Mouse (Mus musculus): ENCODE measurements around the gene Cnga3. TPM values are rescaled to one million over a fixed set of nuclear protein-coding genes. Genes with fewer than 3 reads are reported as not detected.

Cnga3 gene
- polyA plus RNA-seq, 1 experiment from 2014 or later: 0.32 TPM

DNA sequence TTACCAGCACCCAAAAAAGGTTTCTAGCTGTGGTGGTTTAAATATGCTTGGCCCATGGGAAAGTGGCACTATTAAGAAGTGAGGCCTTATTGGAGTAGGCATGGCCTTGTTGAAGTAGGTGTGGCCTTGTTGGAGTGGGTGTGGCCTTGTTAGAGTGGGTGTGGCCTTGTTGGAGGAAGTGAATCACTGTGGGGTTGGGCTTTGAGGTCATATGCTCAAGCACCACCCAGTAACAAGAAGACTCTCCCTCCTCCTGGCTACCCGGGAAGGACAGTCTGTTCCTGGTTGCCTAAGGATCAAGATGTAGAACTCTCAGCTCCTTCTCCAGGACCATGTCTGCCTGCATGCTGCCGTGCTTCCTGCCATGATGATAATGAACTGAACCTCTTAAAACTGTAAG, 32.2 kb downstream of the Cnga3 start:
- no peak overlapping the region for H3K4me3 ChIP-seq (replicated peaks; ENCODE audit: low read depth, low read length)
- H3K27me3 ChIP-seq (ENCODE audit: control insufficient read depth, insufficient read depth, low read length): no peaks in the 10 kb centered on the region
- H3K36me3 ChIP-seq (ENCODE audit: control insufficient read depth, insufficient read depth, low read length): no peaks in the 10 kb centered on the region
- H3K27ac ChIP-seq (replicated peaks; ENCODE audit: low read depth, low read length): no peak overlapping the region
- H3K9me3 ChIP-seq (ENCODE audit: control insufficient read depth, low read length): no peaks in the 10 kb centered on the region
- H3K4me1 ChIP-seq (ENCODE audit: control insufficient read depth, insufficient read depth, low read length): no peaks in the 10 kb centered on the region
- no peak for DNase-seq
- no peak overlapping the region for H3K9ac ChIP-seq (replicated peaks; ENCODE audit: low read length)
- 92% methylated on average over 2 of the region's 2 CpGs for WGBS
- no peak overlapping the region for H3K4me2 ChIP-seq (ENCODE audit: low read length)
- ATAC-seq (ENCODE audit: low FRiP score, low TSS enrichment): no peak

DNA sequence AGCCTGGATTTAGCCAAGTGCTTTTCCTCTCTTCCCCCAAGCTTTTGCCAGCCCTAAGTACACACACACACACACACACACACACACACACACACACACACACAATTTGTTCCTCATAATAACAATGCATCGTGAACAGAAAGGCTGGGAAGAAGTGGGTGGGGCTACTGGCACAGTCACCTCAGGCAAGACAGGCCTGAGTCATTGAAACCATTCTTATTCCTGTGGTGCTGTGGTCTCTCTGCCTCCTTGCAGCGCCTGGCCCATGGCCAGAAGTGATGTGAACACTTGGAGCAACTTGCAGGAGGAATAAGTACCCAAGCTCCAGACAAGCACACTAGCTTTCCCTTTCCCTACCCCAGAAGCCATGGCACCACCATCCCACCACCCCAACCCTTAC, 34.2 kb downstream of the Cnga3 start:
- Histone ChIP-seq H3K36me3 (ENCODE audit: control insufficient read depth, insufficient read depth, low read length) (no peaks in the 10 kb centered on the region), H3K4me3 (replicated peaks; ENCODE audit: low read depth, low read length) (no peak overlapping the region), H3K27ac (replicated peaks; ENCODE audit: low read depth, low read length) (no peak overlapping the region), H3K9ac (replicated peaks; ENCODE audit: low read length) (no peak overlapping the region), H3K9me3 (ENCODE audit: control insufficient read depth, low read length) (no peaks in the 10 kb centered on the region), H3K4me1 (ENCODE audit: control insufficient read depth, insufficient read depth, low read length) (no peaks in the 10 kb centered on the region), H3K27me3 (ENCODE audit: control insufficient read depth, insufficient read depth, low read length) (no peaks in the 10 kb centered on the region), H3K4me2 (ENCODE audit: low read length) (no peak overlapping the region)
- peak; percentile 29 for DNase-seq
- ATAC-seq (ENCODE audit: low FRiP score, low TSS enrichment): no peak
- 35% methylated on average over 2 of the region's 2 CpGs for WGBS

DNA sequence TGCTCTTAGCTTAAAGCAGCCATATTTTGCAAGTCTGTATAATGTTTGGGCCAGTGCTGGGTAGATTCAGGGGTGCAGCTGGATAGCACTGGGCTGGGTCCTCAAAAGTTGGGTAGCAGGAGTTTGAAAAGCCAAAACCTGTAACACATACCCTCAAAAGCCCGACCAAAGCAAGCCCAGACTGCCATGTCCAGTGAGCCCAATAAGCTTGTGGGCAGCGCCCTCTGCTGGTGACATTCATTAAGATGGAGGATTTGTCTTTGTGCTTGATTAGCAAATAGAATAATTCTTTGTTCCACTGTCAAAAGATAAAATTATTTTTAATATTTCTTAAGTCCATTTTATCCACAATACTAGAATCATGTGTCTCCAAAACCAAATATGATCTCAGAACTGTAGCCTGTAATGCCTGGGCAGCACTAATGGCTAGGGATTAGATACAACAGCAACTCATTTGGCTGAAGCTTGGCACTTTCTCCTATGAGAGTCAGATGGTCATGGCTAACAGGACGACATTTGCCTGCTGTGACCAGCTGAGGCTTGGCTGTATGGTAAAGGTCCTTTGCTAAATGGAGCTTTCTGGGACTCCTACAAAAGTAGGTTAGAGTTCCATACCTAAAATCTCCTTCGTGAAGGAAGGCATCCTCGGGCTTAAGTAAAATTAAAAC, 36.5 kb downstream of the Cnga3 start:
- Histone ChIP-seq H3K4me2 (ENCODE audit: low read length) (no peak overlapping the region), H3K4me3 (replicated peaks; ENCODE audit: low read depth, low read length) (no peak overlapping the region), H3K27me3 (ENCODE audit: control insufficient read depth, insufficient read depth, low read length) (no peaks in the 10 kb centered on the region), H3K4me1 (ENCODE audit: control insufficient read depth, insufficient read depth, low read length) (no peaks in the 10 kb centered on the region), H3K9ac (replicated peaks; ENCODE audit: low read length) (no peak overlapping the region), H3K36me3 (ENCODE audit: control insufficient read depth, insufficient read depth, low read length) (no peaks in the 10 kb centered on the region), H3K9me3 (ENCODE audit: control insufficient read depth, low read length) (no peaks in the 10 kb centered on the region), H3K27ac (replicated peaks; ENCODE audit: low read depth, low read length) (no peak overlapping the region)
- ATAC-seq (ENCODE audit: low FRiP score, low TSS enrichment): peak; percentile 68
- 39% methylated on average over 5 of the region's 5 CpGs for WGBS
- DNase-seq: peak; percentile 96

DNA sequence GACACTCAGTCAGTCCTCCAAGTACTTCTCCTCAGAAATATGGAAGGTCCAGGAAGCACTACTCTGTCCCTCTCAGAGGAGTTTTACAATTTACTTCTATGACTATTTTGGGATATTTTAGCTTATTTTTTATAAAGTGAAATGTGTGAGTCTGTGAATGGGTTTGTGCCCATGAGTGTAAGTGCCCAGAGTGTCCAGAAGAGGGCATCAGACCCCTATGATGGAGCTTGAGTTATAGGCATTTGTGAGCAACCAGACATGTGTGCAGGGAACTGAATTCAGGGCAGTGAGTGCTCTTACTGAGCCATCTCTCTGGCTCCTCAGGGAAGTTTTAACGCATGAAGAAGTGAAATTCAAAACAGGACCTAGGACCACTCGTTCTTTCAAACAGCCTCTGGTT, 44.2 kb downstream of the Cnga3 start:
- Histone ChIP-seq H3K4me3 (replicated peaks; ENCODE audit: low read depth, low read length) (no peak overlapping the region), H3K27ac (replicated peaks; ENCODE audit: low read depth, low read length) (no peak overlapping the region), H3K9ac (replicated peaks; ENCODE audit: low read length) (no peak overlapping the region), H3K36me3 (ENCODE audit: control insufficient read depth, insufficient read depth, low read length) (no peaks in the 10 kb centered on the region), H3K4me1 (ENCODE audit: control insufficient read depth, insufficient read depth, low read length) (no peaks in the 10 kb centered on the region), H3K27me3 (ENCODE audit: control insufficient read depth, insufficient read depth, low read length) (no peaks in the 10 kb centered on the region), H3K4me2 (ENCODE audit: low read length) (no peak overlapping the region), H3K9me3 (ENCODE audit: control insufficient read depth, low read length) (no peaks in the 10 kb centered on the region)
- ATAC-seq (ENCODE audit: low FRiP score, low TSS enrichment): no peak
- no peak for DNase-seq
- 91% methylated on average over 2 of the region's 2 CpGs for WGBS

DNA sequence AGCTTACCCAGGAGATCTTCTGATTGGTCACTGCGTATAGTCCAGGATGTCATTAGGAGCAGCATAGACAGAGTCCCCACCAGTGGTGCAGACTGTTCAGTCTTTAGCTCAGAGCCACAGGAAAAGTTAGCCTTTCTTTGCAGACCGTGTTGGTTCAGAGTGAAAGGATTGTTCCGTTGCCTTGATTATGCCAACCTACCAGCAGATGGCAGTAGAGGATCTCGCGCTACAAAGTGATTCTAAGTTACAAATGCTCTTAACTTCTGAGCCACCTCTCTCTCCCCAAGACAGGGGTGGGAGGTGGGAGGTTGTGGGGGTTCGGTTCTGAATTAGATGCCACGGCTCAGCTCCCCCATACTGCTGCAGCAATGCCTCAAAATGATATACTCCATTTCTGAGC, 58.2 kb downstream of the Cnga3 start:
- DNase-seq (peak; percentile 91), ATAC-seq (ENCODE audit: low FRiP score, low TSS enrichment) (no peak)
- Histone ChIP-seq H3K4me3 (replicated peaks; ENCODE audit: low read depth, low read length) (no peak overlapping the region), H3K4me1 (ENCODE audit: control insufficient read depth, insufficient read depth, low read length) (no peaks in the 10 kb centered on the region), H3K9me3 (ENCODE audit: control insufficient read depth, low read length) (no peaks in the 10 kb centered on the region), H3K36me3 (ENCODE audit: control insufficient read depth, insufficient read depth, low read length) (no peaks in the 10 kb centered on the region), H3K9ac (replicated peaks; ENCODE audit: low read length) (no peak overlapping the region), H3K27me3 (ENCODE audit: control insufficient read depth, insufficient read depth, low read length) (no peaks in the 10 kb centered on the region), H3K27ac (replicated peaks; ENCODE audit: low read depth, low read length) (no peak overlapping the region), H3K4me2 (ENCODE audit: low read length) (no peak overlapping the region)
- 8% methylated on average over 7 of the region's 7 CpGs for WGBS

DNA sequence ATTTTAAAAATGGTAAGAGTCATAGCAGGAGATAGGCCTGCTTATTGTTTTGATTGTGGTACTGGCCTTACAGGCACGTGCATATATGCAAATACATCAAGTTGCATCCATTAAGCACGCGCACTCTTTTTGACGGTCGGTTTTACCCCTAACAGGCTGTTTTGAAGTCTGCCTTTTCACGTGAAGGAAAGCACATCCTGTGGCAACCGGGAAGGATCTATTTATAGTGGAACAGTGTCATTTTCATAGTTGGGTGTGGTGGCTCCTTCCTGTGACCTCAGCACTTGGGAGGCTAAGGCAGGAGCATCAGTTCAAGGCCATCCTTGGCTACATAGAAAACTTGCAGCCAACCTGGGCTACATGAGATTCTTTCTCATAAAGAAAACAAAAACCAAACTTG, 72.3 kb downstream of the Cnga3 start:
- Histone ChIP-seq H3K9ac (replicated peaks; ENCODE audit: low read length) (no peak overlapping the region), H3K4me1 (ENCODE audit: control insufficient read depth, insufficient read depth, low read length) (peaks cover 3% of the 10 kb centered on the region; the same call in 1 of the 2 replicates), H3K4me2 (ENCODE audit: low read length) (no peak overlapping the region), H3K9me3 (ENCODE audit: control insufficient read depth, low read length) (no peaks in the 10 kb centered on the region), H3K27me3 (ENCODE audit: control insufficient read depth, insufficient read depth, low read length) (no peaks in the 10 kb centered on the region), H3K4me3 (replicated peaks; ENCODE audit: low read depth, low read length) (no peak overlapping the region), H3K27ac (replicated peaks; ENCODE audit: low read depth, low read length) (no peak overlapping the region), H3K36me3 (ENCODE audit: control insufficient read depth, insufficient read depth, low read length) (no peaks in the 10 kb centered on the region)
- no peak for ATAC-seq (ENCODE audit: low FRiP score, low TSS enrichment)
- DNase-seq: no peak
- WGBS: 85% methylated on average over 7 of the region's 7 CpGs

DNA sequence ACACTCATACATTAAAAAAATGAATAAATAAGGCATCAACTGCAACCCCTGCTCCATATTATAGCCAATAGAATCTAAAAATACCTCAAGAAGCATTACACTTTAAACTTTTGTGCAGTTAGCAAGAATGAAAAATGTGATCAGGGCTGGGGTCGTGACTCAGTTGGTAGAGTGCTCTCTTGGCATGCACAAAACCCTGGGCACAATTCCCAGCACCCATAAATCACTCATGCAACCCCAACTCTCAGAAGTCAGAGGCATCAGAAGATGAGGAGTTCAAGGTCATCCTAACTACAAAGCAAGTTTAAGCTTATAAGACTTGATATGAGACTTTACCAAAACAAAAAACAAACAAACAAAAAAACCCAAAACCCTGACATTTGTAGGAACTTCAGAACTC, 73.5 kb downstream of the Cnga3 start:
- H3K9ac ChIP-seq (replicated peaks; ENCODE audit: low read length): no peak overlapping the region
- 91% methylated on average over 1 of the region's 1 CpGs for WGBS
- H3K9me3 ChIP-seq (ENCODE audit: control insufficient read depth, low read length): no peaks in the 10 kb centered on the region
- H3K27ac ChIP-seq (replicated peaks; ENCODE audit: low read depth, low read length): no peak overlapping the region
- DNase-seq: no peak
- peaks cover 3% of the 10 kb centered on the region; the same call in 1 of the 2 replicates for H3K4me1 ChIP-seq (ENCODE audit: control insufficient read depth, insufficient read depth, low read length)
- H3K4me3 ChIP-seq (replicated peaks; ENCODE audit: low read depth, low read length): no peak overlapping the region
- ATAC-seq (ENCODE audit: low FRiP score, low TSS enrichment): no peak
- no peaks in the 10 kb centered on the region for H3K27me3 ChIP-seq (ENCODE audit: control insufficient read depth, insufficient read depth, low read length)
- H3K4me2 ChIP-seq (ENCODE audit: low read length): no peak overlapping the region
- no peaks in the 10 kb centered on the region for H3K36me3 ChIP-seq (ENCODE audit: control insufficient read depth, insufficient read depth, low read length)

DNA sequence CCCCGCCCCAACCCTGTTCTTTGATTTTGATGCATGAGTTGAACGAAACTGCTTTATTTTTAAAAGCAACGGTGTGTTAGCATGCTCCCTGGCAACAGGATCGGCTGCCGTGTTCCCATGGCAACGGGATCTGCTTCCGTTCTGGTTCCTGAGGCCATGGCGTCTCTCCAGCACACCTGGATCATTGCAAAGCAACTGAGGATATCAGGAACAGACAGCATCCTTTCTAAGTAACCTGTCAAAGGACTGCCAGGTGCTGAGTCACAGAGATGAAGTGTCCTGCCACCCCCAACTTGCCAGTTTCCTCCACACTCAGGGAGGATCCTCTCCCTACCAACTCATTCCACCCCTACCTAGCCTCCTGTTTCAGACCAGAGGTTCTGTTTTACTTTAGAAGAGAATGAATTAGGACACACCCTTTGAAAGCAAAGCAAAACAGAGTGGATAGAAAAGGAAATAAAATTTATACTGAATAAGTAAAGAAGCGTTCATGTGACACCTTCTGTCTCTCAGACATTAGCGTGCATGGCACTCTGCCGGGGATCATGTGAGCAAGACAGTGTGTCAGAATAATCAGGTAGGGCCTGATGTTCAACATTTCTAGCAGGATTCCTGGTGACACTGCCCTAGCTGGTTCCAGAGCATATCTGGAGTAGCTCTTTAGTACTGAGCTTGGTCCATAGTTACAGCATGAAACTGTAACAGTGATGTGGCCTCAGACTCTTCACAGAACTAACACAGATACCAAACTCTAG, 74.1 kb downstream of the Cnga3 start:
- Histone ChIP-seq H3K4me3 (replicated peaks; ENCODE audit: low read depth, low read length) (no peak overlapping the region), H3K36me3 (ENCODE audit: control insufficient read depth, insufficient read depth, low read length) (no peaks in the 10 kb centered on the region), H3K4me1 (ENCODE audit: control insufficient read depth, insufficient read depth, low read length) (peaks cover 3% of the 10 kb centered on the region; the same call in 1 of the 2 replicates), H3K27ac (replicated peaks; ENCODE audit: low read depth, low read length) (no peak overlapping the region), H3K9ac (replicated peaks; ENCODE audit: low read length) (no peak overlapping the region), H3K4me2 (ENCODE audit: low read length) (0 out of 2 replicates have a peak overlapping the region, but pooled peaks have one; percentile 17), H3K27me3 (ENCODE audit: control insufficient read depth, insufficient read depth, low read length) (no peaks in the 10 kb centered on the region), H3K9me3 (ENCODE audit: control insufficient read depth, low read length) (no peaks in the 10 kb centered on the region)
- ATAC-seq (ENCODE audit: low FRiP score, low TSS enrichment) (no peak), DNase-seq (peak; percentile 82)
- WGBS: 59% methylated on average over 11 of the region's 11 CpGs

DNA sequence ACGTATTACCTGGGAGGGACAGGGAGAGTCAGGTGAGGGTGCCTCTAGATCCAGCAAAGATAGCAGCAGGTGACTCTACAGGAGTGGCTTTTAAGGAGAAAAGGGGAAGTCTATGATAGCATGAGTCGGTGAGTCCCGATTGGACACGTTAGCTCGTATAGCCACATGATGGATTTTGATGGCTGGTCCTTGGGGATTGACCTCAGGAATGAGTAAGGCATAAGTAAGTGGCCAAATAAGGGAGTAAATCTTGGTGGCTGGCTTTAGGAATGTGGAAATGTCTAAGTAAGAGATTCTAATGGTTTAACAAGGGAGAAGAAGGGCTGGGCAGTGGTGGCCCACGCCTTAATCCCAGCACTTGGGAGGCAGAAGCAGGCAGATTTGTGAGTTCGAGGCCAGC, 74.7 kb downstream of the Cnga3 start:
- H3K9ac ChIP-seq (replicated peaks; ENCODE audit: low read length): no peak overlapping the region
- no peak overlapping the region for H3K4me2 ChIP-seq (ENCODE audit: low read length)
- no peaks in the 10 kb centered on the region for H3K27me3 ChIP-seq (ENCODE audit: control insufficient read depth, insufficient read depth, low read length)
- H3K4me3 ChIP-seq (replicated peaks; ENCODE audit: low read depth, low read length): no peak overlapping the region
- H3K9me3 ChIP-seq (ENCODE audit: control insufficient read depth, low read length): no peaks in the 10 kb centered on the region
- DNase-seq (no peak), ATAC-seq (ENCODE audit: low FRiP score, low TSS enrichment) (no peak)
- peaks cover 3% of the 10 kb centered on the region; the same call in 1 of the 2 replicates for H3K4me1 ChIP-seq (ENCODE audit: control insufficient read depth, insufficient read depth, low read length)
- no peaks in the 10 kb centered on the region for H3K36me3 ChIP-seq (ENCODE audit: control insufficient read depth, insufficient read depth, low read length)
- H3K27ac ChIP-seq (replicated peaks; ENCODE audit: low read depth, low read length): no peak overlapping the region
- WGBS: 89% methylated on average over 7 of the region's 7 CpGs
